Mouse (Mus musculus) intestine, embryonic 14.5 days (tissue): ENCODE measurements around the gene Mgat4d. TPM values are rescaled to one million over a fixed set of nuclear protein-coding genes. Genes with fewer than 3 reads are reported as not detected.

Experiments
- ATAC-seq: fragments of 200-750 bp; cut with Nextera tagmentation; replicated peaks from 2 replicates; pipeline ENCODE4 v1.8.0; 2017; ENCODE audit warnings: low read depth, moderate number of reproducible peaks, moderate TSS enrichment, moderate library complexity; ENCODE audit not compliant: low FRiP score, low TSS enrichment
- DNase-seq: peaks from one replicate; pipeline ENCODE4 v3.0.0-alpha.2; 2018; ENCODE audit warnings: low spot score
- H3K27ac ChIP-seq: fragments of 300-500 bp; sonication (generic); 2 replicates; pipeline ENCODE4 v1.5.1; 2014; ENCODE audit warnings: low read depth, mild to moderate bottlenecking, control low read depth
- H3K27me3 ChIP-seq: fragments of 300-500 bp; sonication (generic); replicated peaks from 2 replicates; pipeline ENCODE4 v1.6.1; 2014; ENCODE audit warnings: low read length, control low read depth; ENCODE audit not compliant: control insufficient read depth, insufficient read depth
- H3K36me3 ChIP-seq: fragments of 300-500 bp; sonication (generic); 2 replicates; pipeline ENCODE4 v1.6.1; 2014; ENCODE audit warnings: low read length, control low read depth; ENCODE audit not compliant: control insufficient read depth, insufficient read depth
- H3K4me1 ChIP-seq: fragments of 300-500 bp; sonication (generic); replicated peaks from 2 replicates; pipeline ENCODE4 v1.6.1; 2014; ENCODE audit warnings: low read length, control low read depth, mixed read lengths; ENCODE audit not compliant: control insufficient read depth, insufficient read depth
- H3K4me2 ChIP-seq: fragments of 300-500 bp; sonication (generic); 2 replicates; pipeline ENCODE4 v1.6.1; 2014; ENCODE audit warnings: low read length
- H3K4me3 ChIP-seq: fragments of 300-500 bp; sonication (generic); 2 replicates; pipeline ENCODE4 v1.5.1; 2014; ENCODE audit warnings: low read depth, low read length, control low read depth, mixed read lengths
- H3K9ac ChIP-seq: fragments of 300-500 bp; sonication (generic); 2 replicates; pipeline ENCODE4 v1.6.1; 2014; ENCODE audit warnings: mild to moderate bottlenecking, low read length
- H3K9me3 ChIP-seq: fragments of 300-500 bp; sonication (generic); 2 replicates; pipeline ENCODE4 v1.6.1; 2016; ENCODE audit warnings: low read length, control low read depth; ENCODE audit not compliant: control insufficient read depth
- WGBS: fragments of 180-500 bp; shearing (Covaris S2); extraction: QIAGEN DNeasy Blood & Tissue Kit; methylation state at CpG from one replicate; pipeline ENCODE4 v1.1.7; 2014; 5-methylcytosine and 5-hydroxymethylcytosine counted together
- polyA plus RNA-seq: library from polyadenylated mRNA; unstranded; fragments of >200 nt; fragmentation: Nextera tagmentation; extraction: Ambion mirVana; gene quantifications from 2 replicates; pipeline ENCODE4 v1.2.1, GENCODE M21; 2014

Gene Mgat4d
- polyA plus RNA-seq, 1 experiment from 2014 or later: not detected

GRCm38 (mm10) chr8:83396680-83397079, 48.4 kb downstream of the Mgat4d start:
- 0 out of 2 replicates have a peak, but pooled peaks have one; percentile 66 for ATAC-seq
- Histone ChIP-seq H3K4me3 (no peak overlapping the region), H3K4me2 (no peak overlapping the region), H3K27ac (no peak overlapping the region), H3K36me3 (no peaks in the 10 kb centered on the region), H3K9ac (no peak overlapping the region), H3K27me3 (no peaks in the 10 kb centered on the region), H3K4me1 (no peaks in the 10 kb centered on the region), H3K9me3 (no peaks in the 10 kb centered on the region)
- DNase-seq: no peak
- 71% methylated on average over 6 of the region's 6 CpGs for WGBS

GRCm38 (mm10) chr8:83397726-83398125, 49.5 kb downstream of the Mgat4d start:
- Histone ChIP-seq H3K27me3 (no peaks in the 10 kb centered on the region), H3K36me3 (no peaks in the 10 kb centered on the region), H3K4me3 (no peak overlapping the region), H3K9ac (no peak overlapping the region), H3K4me2 (no peak overlapping the region), H3K27ac (no peak overlapping the region), H3K4me1 (no peaks in the 10 kb centered on the region), H3K9me3 (no peaks in the 10 kb centered on the region)
- DNase-seq (no peak), ATAC-seq (no peak)
- 71% methylated on average over 4 of the region's 4 CpGs for WGBS

- 77% methylated on average over 10 of the region's 10 CpGs for WGBS
- H3K36me3 ChIP-seq: no peaks in the 10 kb centered on the region
- ATAC-seq (no peak), DNase-seq (no peak)
- H3K27me3 ChIP-seq: no peaks in the 10 kb centered on the region
- no peak overlapping the region for H3K9ac ChIP-seq
- H3K27ac ChIP-seq: no peak overlapping the region
- H3K9me3 ChIP-seq: no peaks in the 10 kb centered on the region
- no peak overlapping the region for H3K4me2 ChIP-seq
- H3K4me3 ChIP-seq: no peak overlapping the region
- no peaks in the 10 kb centered on the region for H3K4me1 ChIP-seq
Observed at GRCm38 (mm10) chr8:83405548-83405947, 57.3 kb downstream of the Mgat4d start.

- no peaks in the 10 kb centered on the region for H3K9me3 ChIP-seq
- no peak for DNase-seq
- H3K27ac ChIP-seq: no peak overlapping the region
- no peaks in the 10 kb centered on the region for H3K4me1 ChIP-seq
- H3K9ac ChIP-seq: no peak overlapping the region
- no peak overlapping the region for H3K4me3 ChIP-seq
- H3K36me3 ChIP-seq: no peaks in the 10 kb centered on the region
- no peak for ATAC-seq
- H3K27me3 ChIP-seq: no peaks in the 10 kb centered on the region
- WGBS: 32% methylated on average over 6 of the region's 6 CpGs
- H3K4me2 ChIP-seq: no peak overlapping the region
Observed at GRCm38 (mm10) chr8:83406836-83407235, 58.6 kb downstream of the Mgat4d start.

GRCm38 (mm10) chr8:83408496-83408895, 60.2 kb downstream of the Mgat4d start:
- H3K27ac ChIP-seq: no peak overlapping the region
- WGBS: 87% methylated on average over 7 of the region's 7 CpGs
- ATAC-seq (no peak), DNase-seq (no peak)
- no peak overlapping the region for H3K4me2 ChIP-seq
- no peaks in the 10 kb centered on the region for H3K4me1 ChIP-seq
- no peak overlapping the region for H3K4me3 ChIP-seq
- H3K27me3 ChIP-seq: no peaks in the 10 kb centered on the region
- no peaks in the 10 kb centered on the region for H3K9me3 ChIP-seq
- no peaks in the 10 kb centered on the region for H3K36me3 ChIP-seq
- no peak overlapping the region for H3K9ac ChIP-seq

- Histone ChIP-seq H3K4me2 (no peak overlapping the region), H3K4me1 (no peaks in the 10 kb centered on the region), H3K9ac (no peak overlapping the region), H3K4me3 (no peak overlapping the region), H3K27me3 (no peaks in the 10 kb centered on the region), H3K27ac (no peak overlapping the region), H3K9me3 (no peaks in the 10 kb centered on the region), H3K36me3 (no peaks in the 10 kb centered on the region)
- 95% methylated on average over 15 of the region's 15 CpGs for WGBS
- DNase-seq (no peak), ATAC-seq (no peak)
Observed at GRCm38 (mm10) chr8:83416878-83417277, 68.6 kb downstream of the Mgat4d start.

GRCm38 (mm10) chr8:83417970-83418369, 69.7 kb downstream of the Mgat4d start:
- no peaks in the 10 kb centered on the region for H3K4me1 ChIP-seq
- H3K4me3 ChIP-seq: no peak overlapping the region
- DNase-seq: no peak
- no peaks in the 10 kb centered on the region for H3K27me3 ChIP-seq
- no peak for ATAC-seq
- H3K9me3 ChIP-seq: no peaks in the 10 kb centered on the region
- 81% methylated on average over 6 of the region's 6 CpGs for WGBS
- no peak overlapping the region for H3K27ac ChIP-seq
- H3K9ac ChIP-seq: no peak overlapping the region
- no peak overlapping the region for H3K4me2 ChIP-seq
- no peaks in the 10 kb centered on the region for H3K36me3 ChIP-seq

- no peak for DNase-seq
- Histone ChIP-seq H3K9me3 (no peaks in the 10 kb centered on the region), H3K4me1 (no peaks in the 10 kb centered on the region), H3K36me3 (no peaks in the 10 kb centered on the region), H3K27me3 (no peaks in the 10 kb centered on the region), H3K27ac (no peak overlapping the region), H3K9ac (no peak overlapping the region), H3K4me3 (no peak overlapping the region), H3K4me2 (no peak overlapping the region)
- ATAC-seq: no peak
- WGBS: 87% methylated on average over 11 of the region's 11 CpGs
Observed at GRCm38 (mm10) chr8:83418805-83419516, 70.7 kb downstream of the Mgat4d start.

- DNase-seq (no peak), ATAC-seq (no peak)
- H3K9me3 ChIP-seq: no peaks in the 10 kb centered on the region
- no peak overlapping the region for H3K4me3 ChIP-seq
- H3K9ac ChIP-seq: no peak overlapping the region
- WGBS: 91% methylated on average over 1 of the region's 1 CpGs
- H3K4me1 ChIP-seq: no peaks in the 10 kb centered on the region
- no peak overlapping the region for H3K4me2 ChIP-seq
- no peaks in the 10 kb centered on the region for H3K36me3 ChIP-seq
- no peaks in the 10 kb centered on the region for H3K27me3 ChIP-seq
- no peak overlapping the region for H3K27ac ChIP-seq
Observed at GRCm38 (mm10) chr8:83421354-83421753, 73.1 kb downstream of the Mgat4d start.
